Mouse (Mus musculus): Measurements from ENCODE around the gene Wdr46. TPM values are rescaled to one million over a fixed set of nuclear protein-coding genes. Genes with fewer than 3 reads are reported as not detected.
"Not testable (repeated sequence)": the region's sequence is repeated elsewhere in the genome, so short reads cannot be mapped to it uniquely, and the experiment has no call there.

Gene Wdr46
- polyA plus RNA-seq, 1 experiment from 2014 or later: 23.1 TPM

DNA sequence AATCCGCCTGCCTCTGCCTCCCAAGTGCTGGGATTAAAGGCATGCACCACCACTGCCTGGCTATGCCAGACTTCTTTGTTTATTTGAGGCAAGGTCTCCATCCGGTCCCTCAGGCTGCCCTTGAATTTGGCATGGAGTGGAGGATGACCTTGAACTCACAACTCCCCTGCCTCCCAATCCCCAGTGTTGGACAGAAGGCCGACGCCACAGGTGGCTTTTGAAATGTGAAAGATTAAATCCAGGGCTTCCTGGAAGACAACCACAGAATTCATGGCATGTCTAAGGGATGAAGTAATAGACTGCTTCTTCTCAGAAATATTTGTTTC lies 39.5 kb upstream of the Wdr46 start:
- Histone ChIP-seq H3K9ac (ENCODE audit: low read length) (no peak overlapping the region), H3K4me3 (replicated peaks; ENCODE audit: low read length) (no peak overlapping the region), H3K9me3 (replicated peaks; ENCODE audit: control insufficient read depth, low read length) (no peaks in the 10 kb centered on the region), H3K4me2 (ENCODE audit: low read depth, low read length) (no peak overlapping the region), H3K4me1 (ENCODE audit: control insufficient read depth, insufficient read depth, low read length) (0 out of 2 replicates have a peak, but pooled peaks cover 6% of the 10 kb centered on the region), H3K36me3 (ENCODE audit: control insufficient read depth, insufficient read depth, low read length) (no peaks in the 10 kb centered on the region), H3K27ac (ENCODE audit: low read length) (no peak overlapping the region), H3K27me3 (ENCODE audit: control insufficient read depth, insufficient read depth, low read length) (no peaks in the 10 kb centered on the region)
- 78% methylated on average over 4 of the region's 4 CpGs for whole genome bisulfite sequencing
- no peak for ATAC-seq (ENCODE audit: insufficient read depth, low FRiP score)

DNA sequence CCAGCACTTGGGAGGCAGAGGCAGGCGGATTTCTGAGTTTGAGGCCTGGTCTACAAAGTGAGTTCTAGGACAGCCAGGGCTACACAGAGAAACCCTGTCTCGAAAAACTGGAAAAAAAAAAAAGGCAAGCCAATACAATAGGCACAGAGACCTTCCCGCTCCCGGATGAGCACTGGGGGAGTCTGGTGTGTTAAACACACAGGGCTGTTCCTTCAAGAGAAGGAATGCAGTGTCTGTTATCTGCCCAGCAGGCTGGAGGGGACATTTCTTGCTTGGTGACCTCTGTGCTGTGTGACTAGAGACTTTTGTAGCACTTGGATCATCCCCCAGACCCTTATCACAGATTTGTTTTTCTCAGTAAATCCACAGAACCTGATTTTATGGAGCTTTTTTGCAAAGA lies 38.8 kb upstream of the Wdr46 start:
- H3K36me3 ChIP-seq (ENCODE audit: control insufficient read depth, insufficient read depth, low read length): no peaks in the 10 kb centered on the region
- H3K4me2 ChIP-seq (ENCODE audit: low read depth, low read length): no peak overlapping the region
- no peaks in the 10 kb centered on the region for H3K9me3 ChIP-seq (replicated peaks; ENCODE audit: control insufficient read depth, low read length)
- no peak overlapping the region for H3K27ac ChIP-seq (ENCODE audit: low read length)
- H3K4me1 ChIP-seq (ENCODE audit: control insufficient read depth, insufficient read depth, low read length): 0 out of 2 replicates have a peak, but pooled peaks cover 6% of the 10 kb centered on the region
- H3K9ac ChIP-seq (ENCODE audit: low read length): no peak overlapping the region
- H3K27me3 ChIP-seq (ENCODE audit: control insufficient read depth, insufficient read depth, low read length): no peaks in the 10 kb centered on the region
- ATAC-seq (ENCODE audit: insufficient read depth, low FRiP score): no peak
- 61% methylated on average over 4 of the region's 4 CpGs for WGBS
- H3K4me3 ChIP-seq (replicated peaks; ENCODE audit: low read length): no peak overlapping the region

DNA sequence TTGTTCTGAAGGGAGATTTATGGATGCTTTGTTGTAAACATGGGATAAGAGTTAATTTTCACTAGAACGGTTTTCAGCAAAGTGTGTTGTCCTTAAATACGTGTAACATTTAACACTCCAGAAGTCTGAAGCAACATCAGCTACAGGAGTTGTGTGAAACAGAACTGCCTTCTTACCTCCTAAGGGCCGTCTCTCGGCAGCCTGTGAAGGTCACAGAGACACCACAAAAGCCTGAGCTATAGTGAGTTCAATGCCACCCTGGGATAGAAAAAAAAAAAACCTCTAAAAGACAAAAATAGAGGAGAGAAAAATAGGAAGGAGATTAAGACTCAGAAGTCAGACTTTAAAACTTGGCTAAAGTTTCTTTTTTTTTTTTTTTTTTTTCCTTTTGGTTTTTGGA lies 38.4 kb upstream of the Wdr46 start:
- no peak for ATAC-seq (ENCODE audit: insufficient read depth, low FRiP score)
- WGBS: 38% methylated on average over 4 of the region's 4 CpGs

DNA sequence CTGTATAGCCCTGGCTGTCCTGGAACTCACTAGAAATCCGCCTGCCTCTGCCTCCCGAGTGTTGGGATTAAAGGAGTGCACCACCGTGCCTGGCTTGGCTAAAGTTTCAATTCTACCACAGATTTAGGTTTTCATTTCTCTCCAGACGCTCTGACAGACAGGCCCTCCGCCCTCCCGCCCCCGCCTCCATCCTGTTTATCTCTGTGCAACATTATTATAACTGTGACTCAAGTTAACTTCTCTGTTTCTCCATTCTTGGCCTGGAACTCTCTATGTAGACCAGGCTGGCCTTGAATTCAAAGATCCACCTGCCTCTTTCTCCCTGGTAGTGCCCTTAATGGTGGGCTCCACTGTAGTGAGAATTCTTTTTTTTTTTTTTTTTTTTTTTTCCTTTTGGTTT lies 38.0 kb upstream of the Wdr46 start:
- ATAC-seq (ENCODE audit: insufficient read depth, low FRiP score): no peak
- Histone ChIP-seq H3K9ac (ENCODE audit: low read length) (no peak overlapping the region), H3K9me3 (replicated peaks; ENCODE audit: control insufficient read depth, low read length) (no peaks in the 10 kb centered on the region), H3K27ac (ENCODE audit: low read length) (no peak overlapping the region), H3K36me3 (ENCODE audit: control insufficient read depth, insufficient read depth, low read length) (no peaks in the 10 kb centered on the region), H3K4me2 (ENCODE audit: low read depth, low read length) (no peak overlapping the region), H3K4me1 (ENCODE audit: control insufficient read depth, insufficient read depth, low read length) (0 out of 2 replicates have a peak, but pooled peaks cover 6% of the 10 kb centered on the region), H3K27me3 (ENCODE audit: control insufficient read depth, insufficient read depth, low read length) (no peaks in the 10 kb centered on the region), H3K4me3 (replicated peaks; ENCODE audit: low read length) (no peak overlapping the region)
- WGBS: 76% methylated on average over 7 of the region's 7 CpGs

More for the DNA sequence above, 38.4 kb upstream of the Wdr46 start:
- Histone ChIP-seq H3K27ac (ENCODE audit: low read length) (no peak overlapping the region), H3K4me2 (ENCODE audit: low read depth, low read length) (no peak overlapping the region), H3K4me3 (replicated peaks; ENCODE audit: low read length) (no peak overlapping the region), H3K36me3 (ENCODE audit: control insufficient read depth, insufficient read depth, low read length) (no peaks in the 10 kb centered on the region), H3K9ac (ENCODE audit: low read length) (no peak overlapping the region), H3K4me1 (ENCODE audit: control insufficient read depth, insufficient read depth, low read length) (0 out of 2 replicates have a peak, but pooled peaks cover 6% of the 10 kb centered on the region), H3K27me3 (ENCODE audit: control insufficient read depth, insufficient read depth, low read length) (no peaks in the 10 kb centered on the region), H3K9me3 (replicated peaks; ENCODE audit: control insufficient read depth, low read length) (no peaks in the 10 kb centered on the region)

DNA sequence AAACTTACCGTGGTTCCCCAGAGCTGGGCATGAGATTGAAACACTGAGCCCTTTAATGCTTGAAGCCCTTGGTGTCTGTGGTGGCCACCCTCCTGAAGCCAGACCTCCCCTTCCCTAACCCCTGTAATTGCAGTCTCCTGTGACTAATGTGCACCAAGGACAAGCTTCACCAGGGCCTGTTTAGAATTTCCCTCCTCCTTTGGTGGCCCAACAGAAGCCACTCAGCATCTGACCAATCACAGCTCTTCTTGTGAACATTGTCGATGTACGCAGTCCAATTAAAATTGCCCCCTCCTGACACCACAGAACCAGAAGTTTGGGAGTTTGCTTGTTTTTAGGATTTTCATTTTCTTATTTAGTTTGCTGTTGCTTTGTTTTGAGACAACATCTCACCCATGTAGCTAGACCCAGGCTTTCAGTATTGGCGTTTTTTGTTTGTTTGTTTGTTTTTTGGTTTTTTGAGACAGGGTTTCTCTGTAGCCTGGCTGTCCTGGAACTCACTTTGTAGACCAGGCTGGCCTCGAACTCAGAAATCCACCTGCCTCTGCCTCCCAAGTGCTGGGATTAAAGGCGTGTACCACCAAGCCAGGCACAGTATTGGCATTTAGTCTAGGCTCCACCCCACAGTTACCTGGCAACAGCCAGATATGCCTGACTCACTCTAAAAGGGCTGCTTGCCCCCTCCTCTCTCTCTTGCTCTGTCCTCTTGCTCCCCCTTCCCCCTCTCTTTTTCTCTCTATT lies 36.4 kb upstream of the Wdr46 start:
- peaks cover 14% of the 10 kb centered on the region; the same call in 1 of the 2 replicates for H3K4me1 ChIP-seq (ENCODE audit: control insufficient read depth, insufficient read depth, low read length)
- not testable (repeated sequence) for H3K4me2 ChIP-seq (ENCODE audit: low read depth, low read length); H3K9ac ChIP-seq (ENCODE audit: low read length); H3K27me3 ChIP-seq (ENCODE audit: control insufficient read depth, insufficient read depth, low read length); H3K36me3 ChIP-seq (ENCODE audit: control insufficient read depth, insufficient read depth, low read length); H3K4me3 ChIP-seq (replicated peaks; ENCODE audit: low read length); H3K27ac ChIP-seq (ENCODE audit: low read length); ATAC-seq (ENCODE audit: insufficient read depth, low FRiP score); H3K9me3 ChIP-seq (replicated peaks; ENCODE audit: control insufficient read depth, low read length)
- WGBS: 69% methylated on average over 6 of the region's 6 CpGs

DNA sequence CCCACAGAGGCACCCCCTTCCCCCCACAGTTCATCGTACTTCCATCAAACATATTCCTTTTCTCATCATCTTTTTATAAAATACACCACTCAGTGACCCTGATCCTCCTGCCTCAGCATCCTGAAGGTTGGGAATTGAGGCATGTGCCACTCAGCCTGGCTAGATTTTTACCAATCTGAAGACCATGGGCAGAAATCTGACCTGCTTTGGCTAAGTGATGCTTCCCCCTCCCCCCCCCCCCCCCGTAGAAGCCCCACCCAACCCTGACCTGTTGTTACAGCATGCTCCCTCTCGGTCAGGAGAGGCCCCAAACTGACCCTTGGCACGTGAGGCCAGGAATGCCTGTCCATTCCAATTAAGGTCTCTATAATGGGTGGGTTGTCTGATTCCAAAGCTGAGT lies 35.6 kb upstream of the Wdr46 start, which contains the start of gene Platr17:
Gene Platr17, plus strand, starts transcription at position 301 of the 400 bp plus-strand sequence.
- H3K9ac ChIP-seq (ENCODE audit: low read length); ATAC-seq (ENCODE audit: insufficient read depth, low FRiP score); H3K4me2 ChIP-seq (ENCODE audit: low read depth, low read length); H3K27ac ChIP-seq (ENCODE audit: low read length); H3K36me3 ChIP-seq (ENCODE audit: control insufficient read depth, insufficient read depth, low read length); H3K27me3 ChIP-seq (ENCODE audit: control insufficient read depth, insufficient read depth, low read length); H3K9me3 ChIP-seq (replicated peaks; ENCODE audit: control insufficient read depth, low read length); H3K4me3 ChIP-seq (replicated peaks; ENCODE audit: low read length): not testable (repeated sequence)
- H3K4me1 ChIP-seq (ENCODE audit: control insufficient read depth, insufficient read depth, low read length): peaks cover 14% of the 10 kb centered on the region; the same call in 1 of the 2 replicates
- WGBS: 36% methylated on average over 3 of the region's 4 CpGs

DNA sequence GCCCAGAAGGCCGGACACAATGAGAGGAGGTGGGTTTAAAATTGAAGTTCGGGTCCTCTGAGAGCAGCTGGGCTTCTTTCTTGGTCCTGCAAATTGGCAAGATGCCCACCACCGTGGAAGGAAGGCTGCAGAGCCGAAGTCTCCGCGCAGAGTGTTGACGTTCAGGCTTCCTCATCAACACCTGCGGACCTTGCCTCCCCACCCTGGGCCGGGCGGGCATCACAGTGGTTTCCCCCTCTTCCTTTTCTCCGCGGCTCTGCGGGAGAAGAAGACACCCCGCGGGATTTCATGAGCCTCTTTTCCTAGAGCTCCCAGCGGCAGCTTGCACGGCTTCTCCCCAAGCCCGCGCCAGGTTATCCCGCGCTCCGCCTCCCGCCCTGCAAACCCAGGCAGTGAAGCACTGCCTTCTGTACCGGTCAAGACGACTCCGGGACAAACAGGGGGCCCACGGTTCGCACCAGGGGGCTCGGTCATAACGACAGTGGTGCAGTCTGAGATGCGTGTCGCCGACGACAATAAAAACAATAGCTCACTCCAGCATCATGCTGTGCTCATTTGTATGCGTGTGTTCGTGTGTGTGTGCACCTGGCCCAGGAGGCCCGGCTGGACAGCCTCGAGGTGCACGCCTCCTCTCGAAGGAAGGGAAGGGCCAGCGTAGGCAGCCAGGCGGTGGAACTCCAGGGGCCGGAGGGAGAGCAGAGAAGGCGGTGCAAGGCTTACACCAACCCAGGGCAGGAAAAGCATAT lies 32.0 kb upstream of the Wdr46 start:
- Histone ChIP-seq H3K4me2 (ENCODE audit: low read depth, low read length) (peak overlapping the region; percentile 98), H3K27ac (ENCODE audit: low read length) (peak overlapping the region; percentile 95), H3K4me1 (ENCODE audit: control insufficient read depth, insufficient read depth, low read length) (peaks cover 15% of the 10 kb centered on the region), H3K9ac (ENCODE audit: low read length) (peak overlapping the region; percentile 82), H3K36me3 (ENCODE audit: control insufficient read depth, insufficient read depth, low read length) (peaks cover 16% of the 10 kb centered on the region), H3K27me3 (ENCODE audit: control insufficient read depth, insufficient read depth, low read length) (no peaks in the 10 kb centered on the region), H3K4me3 (replicated peaks; ENCODE audit: low read length) (peak overlapping the region; percentile 92), H3K9me3 (replicated peaks; ENCODE audit: control insufficient read depth, low read length) (no peaks in the 10 kb centered on the region)
- under 1% methylated on average over 43 of the region's 44 CpGs for WGBS
- peak; percentile 53 for ATAC-seq (ENCODE audit: insufficient read depth, low FRiP score)

DNA sequence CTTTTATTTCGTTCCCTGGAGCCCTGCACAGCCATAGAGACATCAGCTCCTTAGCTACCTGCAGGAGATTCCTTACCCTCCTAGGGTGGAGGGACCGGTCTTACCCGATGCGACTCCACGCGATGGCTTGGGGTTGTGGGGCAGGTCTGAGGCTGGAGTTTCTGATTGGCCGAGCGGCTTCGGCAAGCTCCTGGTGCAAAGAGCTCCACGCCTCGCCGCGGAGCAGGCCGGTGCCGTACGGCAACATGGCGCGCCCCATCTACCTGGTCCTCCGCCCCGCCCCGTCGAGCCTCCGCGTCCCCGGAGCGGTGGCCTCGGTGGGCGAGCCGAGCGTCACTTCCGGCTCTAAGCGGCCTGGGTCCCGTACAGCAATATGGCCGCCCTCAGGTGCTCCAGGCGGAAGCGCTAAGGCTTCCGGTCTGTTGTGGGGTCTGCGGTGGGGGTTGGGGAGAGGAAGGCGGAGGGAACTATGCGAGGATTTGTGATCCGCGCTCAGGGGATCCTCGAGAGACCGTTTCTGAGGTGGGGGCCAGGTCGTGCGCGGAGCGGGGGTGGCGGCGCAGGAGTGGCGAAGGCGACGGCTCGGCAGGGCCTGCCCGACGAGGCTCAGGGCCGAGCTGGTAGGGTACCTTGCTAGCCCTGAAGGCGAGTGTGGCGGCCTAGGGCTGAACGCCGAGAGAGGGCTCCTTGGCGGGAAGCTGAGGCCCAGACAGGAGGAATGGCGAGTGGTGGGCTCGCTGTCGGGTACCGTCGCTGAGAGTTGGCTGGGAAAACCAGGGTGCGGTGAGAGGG lies 31.2 kb upstream of the Wdr46 start, which contains the start of gene Daxx:
Gene Daxx, plus strand, starts transcription at position 338 of the 792 bp plus-strand sequence.
- peak; percentile 97 for ATAC-seq (ENCODE audit: insufficient read depth, low FRiP score)
- under 1% methylated on average over 68 of the region's 68 CpGs for WGBS
- Histone ChIP-seq H3K9ac (ENCODE audit: low read length) (peak within 1 kb of the TSS; percentile 94), H3K9me3 (replicated peaks; ENCODE audit: control insufficient read depth, low read length) (no peaks in the 10 kb centered on the region), H3K27ac (ENCODE audit: low read length) (peak within 1 kb of the TSS; percentile 97), H3K4me3 (replicated peaks; ENCODE audit: low read length) (peak within 1 kb of the TSS; percentile 92), H3K27me3 (ENCODE audit: control insufficient read depth, insufficient read depth, low read length) (no peaks in the 10 kb centered on the region), H3K4me2 (ENCODE audit: low read depth, low read length) (peak within 1 kb of the TSS; percentile 98), H3K4me1 (ENCODE audit: control insufficient read depth, insufficient read depth, low read length) (peaks cover 15% of the 10 kb centered on the region), H3K36me3 (ENCODE audit: control insufficient read depth, insufficient read depth, low read length) (peaks cover 24% of the 10 kb centered on the region)

Measured in stomach, embryonic 16.5 days (tissue).